Mouse (Mus musculus) forebrain, embryonic 15.5 days (tissue): ENCODE measurements at regions not wholly inside any gene's neighbourhood (a gene's known extent, or its start where the extent isn't known, plus 50 kb on each side); places are given as distances from the start of the nearest gene placed in this dataset.

Experiments
- ATAC-seq: fragments of 200-750 bp; cut with Nextera tagmentation; replicated peaks from 2 replicates; pipeline ENCODE4 v1.8.0; 2017; ENCODE audit warnings: mild to moderate bottlenecking, moderate TSS enrichment, moderate library complexity
- H3K27ac ChIP-seq: fragments of 300-500 bp; sonication (generic); replicated peaks from 2 replicates; pipeline ENCODE4 v1.5.1; 2015; ENCODE audit warnings: mild to moderate bottlenecking, inconsistent platforms
- H3K27me3 ChIP-seq: fragments of 300-500 bp; sonication (generic); 2 replicates; pipeline ENCODE4 v1.6.1; 2015; ENCODE audit warnings: inconsistent platforms
- H3K36me3 ChIP-seq: fragments of 300-500 bp; sonication (generic); 2 replicates; pipeline ENCODE4 v1.6.1; 2015; ENCODE audit warnings: mild to moderate bottlenecking, inconsistent platforms
- H3K4me1 ChIP-seq: fragments of 300-500 bp; sonication (generic); 2 replicates; pipeline ENCODE4 v1.6.1; 2015; ENCODE audit warnings: inconsistent platforms
- H3K4me2 ChIP-seq: fragments of 300-500 bp; sonication (generic); replicated peaks from 2 replicates; pipeline ENCODE4 v1.6.1; 2015; ENCODE audit warnings: mild to moderate bottlenecking, inconsistent platforms
- H3K4me3 ChIP-seq: fragments of 300-500 bp; sonication (generic); 2 replicates; pipeline ENCODE4 v1.5.1; 2015; ENCODE audit warnings: mild to moderate bottlenecking, inconsistent platforms
- H3K9ac ChIP-seq: fragments of 300-500 bp; sonication (generic); replicated peaks from 2 replicates; pipeline ENCODE4 v1.6.1; 2015; ENCODE audit warnings: mild to moderate bottlenecking, inconsistent platforms
- H3K9me3 ChIP-seq: fragments of 300-500 bp; sonication (generic); 2 replicates; pipeline ENCODE4 v1.6.1; 2016; ENCODE audit warnings: inconsistent platforms
- WGBS: fragments of 180-500 bp; shearing (Covaris S2); methylation state at CpG from one replicate; pipeline ENCODE4 v1.1.7; 2015; ENCODE audit warnings: mixed read lengths; 5-methylcytosine and 5-hydroxymethylcytosine counted together

DNA sequence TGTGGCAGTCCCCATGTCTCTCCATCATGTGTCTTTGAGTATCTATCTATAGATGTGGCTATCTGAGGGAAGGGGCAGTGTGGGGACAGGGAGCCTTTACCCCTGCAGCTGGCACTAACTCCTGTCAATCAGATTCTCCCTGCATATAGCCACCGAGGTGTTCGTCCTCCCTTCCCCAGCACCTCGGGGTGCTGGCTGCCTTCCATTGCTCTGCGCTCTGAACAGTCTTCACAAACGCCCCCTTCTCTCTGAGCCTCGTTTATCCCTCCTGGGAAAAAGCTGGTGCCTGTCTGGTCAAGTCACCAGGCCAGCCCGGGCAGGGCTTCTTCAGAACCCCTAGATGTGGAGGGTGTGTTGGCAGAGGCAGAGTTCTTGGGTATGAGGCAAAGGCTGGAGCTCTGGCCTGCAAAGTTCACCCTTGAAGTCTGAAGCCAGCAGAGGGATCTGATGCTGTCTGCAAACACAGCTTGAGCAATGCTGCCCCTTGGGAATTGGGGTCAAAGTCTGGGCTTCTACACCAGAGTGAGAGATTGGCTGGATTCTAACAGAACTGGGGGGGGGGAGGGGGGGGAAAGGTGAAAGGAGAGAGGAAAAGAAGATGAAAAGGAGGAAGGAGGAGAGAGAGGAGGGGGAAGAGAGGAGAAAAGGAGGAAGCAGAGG, 175.5 kb upstream of the Igsf21 start:
- 58% methylated on average over 7 of the region's 7 CpGs for WGBS

DNA sequence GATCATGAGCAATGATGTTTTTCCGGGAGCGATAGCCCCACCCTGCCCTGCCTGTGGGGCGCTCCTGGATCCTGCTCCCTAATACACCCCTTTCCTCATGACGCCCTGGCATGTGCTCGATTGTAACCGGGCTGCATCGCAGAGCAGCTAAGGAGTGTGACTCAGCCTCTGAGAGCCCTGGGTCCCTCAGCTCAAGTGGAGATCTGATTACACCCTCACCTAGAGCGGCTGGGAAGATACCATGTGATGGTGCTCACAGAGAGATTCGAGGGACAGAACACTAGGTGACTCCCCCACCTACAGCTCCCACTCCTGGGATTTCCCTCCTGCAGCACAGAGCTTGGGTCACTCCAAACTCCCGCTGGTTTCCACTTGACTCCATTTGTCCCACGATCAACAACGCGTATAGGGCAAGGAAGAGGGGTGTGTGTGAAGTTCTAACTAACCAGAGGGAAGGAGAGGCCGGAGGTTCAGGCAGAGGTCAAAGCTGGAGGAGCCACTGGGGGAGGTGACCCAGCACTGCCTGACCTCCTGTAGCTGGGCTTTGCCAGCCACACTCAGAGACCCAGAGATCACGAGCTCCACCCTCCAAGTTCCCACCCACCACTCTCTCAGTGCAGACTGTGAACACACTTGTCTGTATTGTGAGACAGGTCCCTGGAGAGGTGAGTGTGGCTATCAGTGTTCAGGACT, 173.3 kb upstream of the Igsf21 start:
- 78% methylated on average over 15 of the region's 15 CpGs for WGBS
- H3K27me3 ChIP-seq, result no peaks in the 10 kb centered on the region
- no peaks in the 10 kb centered on the region for H3K9me3 ChIP-seq
- H3K4me3 ChIP-seq, result no peak overlapping the region
- no peak overlapping the region for H3K4me2 ChIP-seq
- H3K4me1 ChIP-seq, result no peaks in the 10 kb centered on the region
- H3K9ac ChIP-seq, result no peak overlapping the region
- no peak for ATAC-seq
- H3K27ac ChIP-seq, result no peak overlapping the region
- no peaks in the 10 kb centered on the region for H3K36me3 ChIP-seq

More for the DNA sequence above, 175.5 kb upstream of the Igsf21 start:
- no peaks in the 10 kb centered on the region for H3K27me3 ChIP-seq
- H3K36me3 ChIP-seq, result no peaks in the 10 kb centered on the region
- ATAC-seq, result no peak
- no peaks in the 10 kb centered on the region for H3K4me1 ChIP-seq
- no peak overlapping the region for H3K4me3 ChIP-seq
- H3K27ac ChIP-seq, result no peak overlapping the region
- no peak overlapping the region for H3K9ac ChIP-seq
- no peaks in the 10 kb centered on the region for H3K9me3 ChIP-seq
- H3K4me2 ChIP-seq, result no peak overlapping the region

DNA sequence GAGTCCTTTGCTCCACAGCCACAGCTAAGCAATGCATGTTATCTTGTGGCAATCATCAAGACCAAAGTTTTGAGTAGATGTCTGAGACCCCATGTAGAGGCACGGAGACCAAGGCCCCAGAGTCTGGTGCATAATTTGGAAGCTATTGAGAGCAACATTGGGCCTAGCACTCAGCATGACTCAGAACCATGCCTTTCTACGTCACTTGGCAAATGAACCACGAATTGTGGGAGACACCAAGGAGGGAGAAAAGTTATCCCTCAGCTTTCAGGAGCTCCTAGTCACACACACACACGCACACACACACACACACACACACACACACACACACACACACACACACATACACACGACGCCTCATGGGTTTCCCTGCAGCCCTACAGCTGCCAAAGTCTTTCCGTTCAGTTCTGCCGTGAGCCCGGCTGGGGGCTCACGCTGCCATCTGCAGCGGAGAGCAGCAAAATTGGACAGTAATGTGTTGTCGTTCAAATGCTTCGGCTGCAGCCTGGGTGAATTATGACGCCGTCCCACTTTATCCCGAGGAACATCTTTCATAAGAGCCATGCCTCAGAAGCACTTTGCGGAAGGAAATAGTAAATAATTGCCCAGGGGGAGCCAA, 165.8 kb upstream of the Igsf21 start:
- peaks cover 7% of the 10 kb centered on the region for H3K4me1 ChIP-seq
- no peaks in the 10 kb centered on the region for H3K36me3 ChIP-seq
- no peaks in the 10 kb centered on the region for H3K27me3 ChIP-seq
- peak overlapping the region; percentile 57 for H3K27ac ChIP-seq
- H3K9ac ChIP-seq, result 0 out of 2 replicates have a peak overlapping the region, but pooled peaks have one; percentile 10
- H3K4me3 ChIP-seq, result no peak overlapping the region
- ATAC-seq, result no peak
- H3K4me2 ChIP-seq, result no peak overlapping the region
- 45% methylated on average over 17 of the region's 17 CpGs for WGBS
- no peaks in the 10 kb centered on the region for H3K9me3 ChIP-seq

DNA sequence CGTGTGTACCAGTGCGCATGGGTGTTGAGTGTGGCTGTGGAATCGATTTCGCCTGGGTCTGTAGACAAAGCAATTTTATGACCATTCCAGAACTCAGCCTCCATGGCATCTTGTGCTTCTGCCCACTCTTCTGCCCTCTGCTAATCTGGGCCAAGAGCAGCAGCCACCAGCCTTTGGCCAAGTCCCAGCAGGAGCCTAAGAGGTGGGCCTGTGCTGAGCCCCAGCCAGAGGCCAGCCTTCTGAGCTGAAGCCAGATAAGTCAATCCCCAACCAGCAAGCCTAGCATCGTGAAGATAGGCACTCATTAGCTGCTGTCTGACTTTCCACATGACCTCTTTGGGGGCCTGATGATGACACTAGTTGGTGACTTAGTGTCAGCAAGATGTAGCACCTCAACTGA, 161.9 kb upstream of the Igsf21 start:
- Histone ChIP-seq H3K4me2 (no peak overlapping the region), H3K36me3 (no peaks in the 10 kb centered on the region), H3K9me3 (no peaks in the 10 kb centered on the region), H3K4me1 (peaks cover 15% of the 10 kb centered on the region), H3K4me3 (no peak overlapping the region), H3K9ac (no peak overlapping the region), H3K27ac (no peak overlapping the region), H3K27me3 (no peaks in the 10 kb centered on the region)
- WGBS, result 93% methylated on average over 5 of the region's 5 CpGs
- no peak for ATAC-seq

DNA sequence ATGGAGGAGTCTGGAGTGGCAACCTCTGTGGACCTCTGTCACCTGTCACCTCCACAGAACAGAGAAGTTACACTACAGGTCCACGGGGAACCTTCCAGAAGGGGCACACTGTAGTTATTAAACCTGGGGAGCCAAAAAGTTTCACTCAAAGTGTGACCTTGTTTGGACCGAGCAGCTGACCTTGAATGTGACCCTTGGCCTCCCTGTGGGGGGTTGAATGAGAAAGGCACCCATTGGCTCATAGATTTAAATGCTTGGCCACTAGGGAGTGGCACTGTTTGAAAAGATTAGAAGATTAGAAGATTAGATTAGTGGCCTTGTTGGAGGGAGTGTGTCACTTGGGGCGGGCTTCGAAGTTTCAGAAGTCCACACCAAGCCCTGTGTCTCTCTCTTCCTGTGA, 160.3 kb upstream of the Igsf21 start:
- no peak for ATAC-seq
- no peaks in the 10 kb centered on the region for H3K36me3 ChIP-seq
- no peak overlapping the region for H3K9ac ChIP-seq
- H3K4me1 ChIP-seq, result peaks cover 19% of the 10 kb centered on the region
- 75% methylated on average over 4 of the region's 4 CpGs for WGBS
- H3K4me2 ChIP-seq, result no peak overlapping the region
- no peaks in the 10 kb centered on the region for H3K27me3 ChIP-seq
- H3K27ac ChIP-seq, result peak overlapping the region; percentile 81
- no peaks in the 10 kb centered on the region for H3K9me3 ChIP-seq
- H3K4me3 ChIP-seq, result no peak overlapping the region

DNA sequence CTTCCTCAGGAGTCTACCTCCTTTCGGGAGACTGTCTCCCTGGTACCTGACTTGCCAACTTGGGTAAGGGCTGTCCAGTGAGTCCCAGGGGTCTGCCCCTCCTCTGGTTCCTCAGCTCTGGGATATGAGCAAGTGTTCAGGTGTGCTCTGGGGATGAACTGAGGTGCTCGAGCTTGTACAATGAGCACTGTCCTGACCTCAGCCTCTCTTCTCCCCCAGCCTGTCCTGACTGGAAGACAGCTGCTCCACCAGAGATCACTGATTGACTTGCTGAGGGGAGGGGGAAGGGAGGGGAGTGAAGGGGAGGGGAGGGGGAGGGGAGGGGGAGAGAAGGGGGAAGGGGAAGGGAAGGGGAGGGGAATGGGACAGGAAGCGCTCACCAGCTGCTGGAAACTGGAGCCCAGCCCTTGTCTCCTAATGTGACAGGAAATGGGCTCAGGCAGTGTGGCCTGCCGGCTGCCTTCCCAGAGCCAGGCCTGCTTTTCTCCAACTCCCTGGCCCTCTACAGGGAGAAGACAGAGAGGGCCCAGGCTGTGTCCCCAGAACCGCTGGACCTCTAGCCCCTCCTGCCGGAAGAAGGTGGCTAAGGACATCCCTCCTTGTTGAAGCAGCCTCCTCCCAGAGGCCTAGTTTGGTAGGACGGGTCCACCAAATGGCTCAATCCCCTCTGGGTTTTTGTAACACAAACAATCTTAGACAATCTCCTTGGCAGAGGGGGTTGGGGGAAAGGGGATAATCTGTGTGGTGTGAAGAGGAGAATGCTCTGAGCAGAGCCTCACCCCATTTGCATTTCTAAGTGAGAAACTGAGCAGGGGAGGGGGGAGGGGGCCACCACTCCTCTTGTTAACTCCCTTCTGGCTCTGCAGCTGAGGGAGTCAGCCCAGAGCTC, 159.7 kb upstream of the Igsf21 start:
- ATAC-seq, result peak; percentile 71
- WGBS, result 19% methylated on average over 7 of the region's 7 CpGs
- no peaks in the 10 kb centered on the region for H3K9me3 ChIP-seq
- no peak overlapping the region for H3K9ac ChIP-seq
- no peaks in the 10 kb centered on the region for H3K36me3 ChIP-seq
- no peak overlapping the region for H3K4me3 ChIP-seq
- H3K4me2 ChIP-seq, result no peak overlapping the region
- H3K4me1 ChIP-seq, result peaks cover 19% of the 10 kb centered on the region
- peak overlapping the region; percentile 81 for H3K27ac ChIP-seq
- no peaks in the 10 kb centered on the region for H3K27me3 ChIP-seq

DNA sequence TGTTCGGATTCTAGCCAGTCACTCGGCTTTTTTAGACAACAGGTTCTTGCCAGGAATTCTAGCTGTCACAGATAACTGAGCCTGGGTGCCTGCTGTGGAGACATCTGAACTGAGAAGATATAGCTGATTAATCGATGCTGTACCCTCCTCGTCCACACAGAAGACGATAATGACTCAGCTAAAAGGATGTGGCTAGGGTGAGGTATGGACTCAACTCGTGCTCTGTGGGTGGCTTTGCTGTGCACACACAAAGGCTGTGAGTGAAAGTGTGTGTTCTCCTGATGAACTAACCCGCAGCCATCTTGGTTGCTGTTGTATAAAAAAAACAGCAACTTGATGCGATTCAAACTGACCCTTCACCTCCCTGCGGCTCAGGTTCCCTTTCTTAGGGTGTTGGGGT, 158.8 kb upstream of the Igsf21 start:
- 74% methylated on average over 9 of the region's 9 CpGs for WGBS
- no peaks in the 10 kb centered on the region for H3K9me3 ChIP-seq
- H3K27ac ChIP-seq, result no peak overlapping the region

DNA sequence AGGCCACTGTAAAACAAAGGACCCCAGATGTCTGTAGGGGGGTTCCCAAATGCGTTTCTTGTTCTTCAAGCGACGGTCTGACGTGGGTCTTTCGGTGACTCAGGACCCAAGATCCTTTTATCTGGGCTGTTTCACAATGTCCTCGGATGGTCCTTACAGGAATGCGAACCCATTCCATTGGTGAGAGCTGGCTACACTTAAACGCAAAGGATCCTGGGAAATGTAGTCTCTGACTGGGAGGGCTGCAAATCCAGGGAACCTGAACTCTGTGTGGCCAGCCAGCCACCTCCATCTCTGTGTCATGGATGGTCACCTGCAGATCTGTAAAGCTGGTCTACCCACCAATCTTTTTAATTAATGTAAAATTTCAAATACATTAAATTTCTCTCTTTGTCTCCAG, 156.5 kb upstream of the Igsf21 start:
- Histone ChIP-seq H3K36me3 (no peaks in the 10 kb centered on the region), H3K9ac (no peak overlapping the region), H3K9me3 (no peaks in the 10 kb centered on the region), H3K4me3 (no peak overlapping the region), H3K4me1 (peaks cover 19% of the 10 kb centered on the region), H3K4me2 (no peak overlapping the region), H3K27me3 (no peaks in the 10 kb centered on the region), H3K27ac (no peak overlapping the region)
- ATAC-seq, result no peak
- 51% methylated on average over 8 of the region's 8 CpGs for WGBS

More for the DNA sequence above, 158.8 kb upstream of the Igsf21 start:
- H3K4me1 ChIP-seq, result peaks cover 19% of the 10 kb centered on the region
- no peak overlapping the region for H3K9ac ChIP-seq
- H3K36me3 ChIP-seq, result no peaks in the 10 kb centered on the region
- H3K27me3 ChIP-seq, result no peaks in the 10 kb centered on the region
- H3K4me3 ChIP-seq, result no peak overlapping the region
- no peak for ATAC-seq
- no peak overlapping the region for H3K4me2 ChIP-seq

DNA sequence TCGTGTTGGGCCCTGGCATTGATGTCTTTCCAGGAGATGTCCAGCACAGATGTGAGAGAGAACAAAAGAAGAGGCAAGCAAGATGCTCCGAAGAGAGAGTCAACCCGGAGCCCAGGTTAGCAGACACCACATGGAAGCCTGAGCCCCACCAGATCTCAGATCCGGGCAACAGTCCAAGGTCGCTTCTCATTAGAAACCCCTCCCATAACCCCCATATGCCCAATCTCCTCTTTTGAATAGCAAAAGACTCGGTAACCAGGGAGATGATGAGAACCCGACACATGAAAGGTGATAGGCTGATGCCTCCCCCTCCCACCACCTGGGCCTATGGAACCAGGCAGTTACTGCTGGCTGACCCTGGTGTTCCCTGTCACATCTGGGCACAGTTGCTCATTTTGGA, 155.7 kb upstream of the Igsf21 start:
- H3K9ac ChIP-seq, result no peak overlapping the region
- H3K27me3 ChIP-seq, result no peaks in the 10 kb centered on the region
- H3K4me2 ChIP-seq, result no peak overlapping the region
- no peaks in the 10 kb centered on the region for H3K36me3 ChIP-seq
- 48% methylated on average over 7 of the region's 7 CpGs for WGBS
- H3K4me1 ChIP-seq, result peaks cover 19% of the 10 kb centered on the region
- no peak overlapping the region; the same call in 1 of the 2 replicates for H3K27ac ChIP-seq
- H3K9me3 ChIP-seq, result no peaks in the 10 kb centered on the region
- H3K4me3 ChIP-seq, result no peak overlapping the region
- ATAC-seq, result no peak

DNA sequence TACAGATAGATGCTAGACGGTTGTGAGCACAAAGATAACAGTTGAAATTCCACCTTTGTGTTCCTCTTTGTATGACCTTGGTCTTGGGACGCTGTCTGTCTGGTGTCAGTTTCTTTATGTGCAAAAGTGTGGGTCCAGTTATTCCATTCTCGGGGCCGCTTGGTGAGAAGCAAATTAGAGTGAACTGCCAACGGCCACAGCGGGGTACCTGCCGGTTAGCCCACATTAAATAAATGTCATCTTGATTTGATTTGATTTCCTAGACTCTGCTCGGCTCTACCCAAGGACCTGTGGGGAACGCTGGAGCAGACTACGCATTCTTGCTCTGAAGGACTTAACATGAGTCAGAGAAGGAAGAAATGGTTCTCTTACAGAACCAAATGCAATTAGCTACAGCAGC, 155.0 kb upstream of the Igsf21 start:
- no peak for ATAC-seq
- Histone ChIP-seq H3K4me3 (no peak overlapping the region), H3K36me3 (no peaks in the 10 kb centered on the region)

DNA sequence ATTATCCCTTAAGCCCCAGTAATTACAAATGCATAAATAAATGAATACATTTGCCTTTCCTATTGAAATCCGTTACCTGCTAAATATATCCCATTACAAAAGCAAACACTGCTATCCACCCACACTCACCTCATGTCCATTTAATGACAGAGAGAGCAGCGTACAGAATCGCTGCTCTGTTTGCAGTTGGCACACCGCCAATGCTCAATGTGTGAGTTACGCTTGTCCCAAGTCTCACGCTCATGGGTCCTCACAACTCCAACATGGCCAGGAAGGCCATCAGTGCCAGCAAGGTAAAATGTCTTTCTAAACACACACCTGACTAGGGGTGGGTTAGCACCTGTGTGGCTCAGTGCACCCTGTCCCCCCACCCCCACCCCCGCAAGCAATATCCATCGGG, 150.0 kb upstream of the Igsf21 start:
- Histone ChIP-seq H3K4me2 (no peak overlapping the region), H3K9me3 (no peaks in the 10 kb centered on the region), H3K9ac (no peak overlapping the region), H3K4me1 (0 out of 2 replicates have a peak, but pooled peaks cover 4% of the 10 kb centered on the region), H3K36me3 (no peaks in the 10 kb centered on the region), H3K4me3 (no peak overlapping the region), H3K27me3 (no peaks in the 10 kb centered on the region), H3K27ac (no peak overlapping the region)
- 43% methylated on average over 8 of the region's 8 CpGs for WGBS
- no peak for ATAC-seq

More for the DNA sequence above, 155.0 kb upstream of the Igsf21 start:
- H3K27ac ChIP-seq, result no peak overlapping the region
- no peak overlapping the region for H3K9ac ChIP-seq
- no peaks in the 10 kb centered on the region for H3K9me3 ChIP-seq
- no peak overlapping the region for H3K4me2 ChIP-seq
- 86% methylated on average over 10 of the region's 10 CpGs for WGBS
- no peaks in the 10 kb centered on the region for H3K27me3 ChIP-seq
- H3K4me1 ChIP-seq, result peaks cover 17% of the 10 kb centered on the region

DNA sequence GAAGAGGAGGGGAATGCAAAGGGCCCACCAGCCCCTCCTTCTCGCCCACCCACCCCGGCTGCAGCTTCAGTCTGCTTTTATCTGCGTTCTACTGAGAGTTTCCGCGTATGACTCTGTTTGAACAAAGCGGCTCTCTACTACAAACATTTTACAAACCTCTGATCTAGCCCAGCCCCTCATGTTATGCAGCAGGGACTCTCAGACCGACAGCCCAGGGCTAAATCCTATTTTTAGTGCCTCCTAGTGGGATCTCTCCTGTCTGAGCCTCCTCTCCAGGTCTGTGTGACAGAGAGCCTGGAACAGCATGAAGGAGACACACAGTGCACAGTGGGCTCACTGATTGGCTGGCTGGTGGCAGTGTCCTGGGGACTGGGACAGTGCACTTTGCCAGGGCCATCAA, 145.7 kb upstream of the Igsf21 start:
- ATAC-seq, result no peak
- H3K27me3 ChIP-seq, result no peaks in the 10 kb centered on the region

More for the DNA sequence above, 145.7 kb upstream of the Igsf21 start:
- Histone ChIP-seq H3K27ac (no peak overlapping the region), H3K4me2 (no peak overlapping the region), H3K9me3 (no peaks in the 10 kb centered on the region), H3K9ac (no peak overlapping the region), H3K4me3 (no peak overlapping the region), H3K4me1 (0 out of 2 replicates have a peak, but pooled peaks cover 4% of the 10 kb centered on the region), H3K36me3 (no peaks in the 10 kb centered on the region)
- WGBS, result 42% methylated on average over 7 of the region's 7 CpGs
